Mouse (Mus musculus) C2C12 (cell line): ENCODE data around the gene Olfr545. TPM values are rescaled to one million over a fixed set of nuclear protein-coding genes. Genes with fewer than 3 reads are reported as not detected.

Source experiments
- H3K27me3 ChIP-seq: one replicate; pipeline ENCODE4 v1.6.1; 2011; ENCODE audit not compliant: control insufficient read depth, insufficient read depth, insufficient read length
- H3K36me3 ChIP-seq: one replicate; pipeline ENCODE4 v1.6.1; 2011; ENCODE audit not compliant: control insufficient read depth, insufficient read depth
- H3K4me3 ChIP-seq: one replicate; pipeline ENCODE4 v1.5.1; 2011; ENCODE audit warnings: mild to moderate bottlenecking, control low read depth; ENCODE audit not compliant: poor library complexity, insufficient read depth, severe bottlenecking
- H3K79me2 ChIP-seq: one replicate; pipeline ENCODE4 v1.6.1; 2011; ENCODE audit not compliant: control insufficient read depth, insufficient read depth
- H3K79me3 ChIP-seq: one replicate; pipeline ENCODE4 v1.6.1; 2011; ENCODE audit warnings: low read depth, control low read depth
- H3ac ChIP-seq: one replicate; pipeline ENCODE3; 2011; ENCODE audit warnings: low read depth; ENCODE audit not compliant: control insufficient read depth, insufficient read length
- CEBPB ChIP-seq: IDR thresholded peaks from one replicate; pipeline ENCODE4 v1.6.1; 2011; ENCODE audit warnings: low read depth, mild to moderate bottlenecking, control low read depth, moderate library complexity
- CTCF ChIP-seq: IDR thresholded peaks from one replicate; pipeline ENCODE4 v1.5.1; 2011; ENCODE audit not compliant: control insufficient read depth, insufficient read depth, insufficient read length
- FOSL1 ChIP-seq: IDR thresholded peaks from one replicate; pipeline ENCODE4 v1.8.0; 2011; ENCODE audit warnings: mild to moderate bottlenecking, low read length; ENCODE audit not compliant: poor library complexity, insufficient read depth, severe bottlenecking
- MAX ChIP-seq: IDR thresholded peaks from one replicate; pipeline ENCODE4 v1.6.1; 2011; ENCODE audit warnings: mild to moderate bottlenecking, control low read depth
- MYOD1 ChIP-seq: IDR thresholded peaks from one replicate; pipeline ENCODE4 v1.6.1; 2011; ENCODE audit warnings: low read depth; ENCODE audit not compliant: control insufficient read depth, insufficient read length
- MYOG ChIP-seq: IDR thresholded peaks from one replicate; pipeline ENCODE4 v1.6.1; 2011; ENCODE audit not compliant: control insufficient read depth, insufficient read length; ENCODE audit errors: extremely low read depth
- USF1 ChIP-seq: IDR thresholded peaks from one replicate; pipeline ENCODE4 v1.6.1; 2011; ENCODE audit warnings: low read depth, mild to moderate bottlenecking, control low read depth, moderate library complexity
- polyA plus RNA-seq: library from polyadenylated mRNA; unstranded; fragments of >200 nt; fragmentation: generic; extraction: Trizol; gene quantifications from one replicate; pipeline ENCODE4 v1.2.1, GENCODE M21; 2012; ENCODE audit warnings: missing spikeins

The Olfr545 gene
- polyA plus RNA-seq, 1 experiment, result not detected

DNA sequence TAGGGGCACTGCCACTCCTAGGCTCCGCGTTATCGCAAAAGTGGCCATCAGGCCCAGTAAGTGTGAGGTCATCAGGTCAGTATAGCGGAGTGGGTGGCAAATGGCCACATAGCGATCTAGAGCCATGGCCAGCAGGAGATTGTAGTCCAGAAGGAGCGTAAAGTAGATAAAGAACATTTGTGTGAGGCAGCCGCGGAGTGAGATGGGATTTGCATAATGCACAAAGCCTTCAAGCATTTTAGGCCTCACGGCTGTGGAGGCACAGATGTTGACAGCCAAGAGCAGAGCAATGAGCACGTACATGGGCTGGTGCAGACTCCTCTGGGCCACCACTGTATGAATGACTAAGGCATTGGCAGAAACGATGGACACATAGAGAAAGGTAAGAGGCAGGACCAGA, 22.0 kb downstream of the Olfr545 start:
- no peak for TF ChIP-seq CEBPB
- TF ChIP-seq CTCF, result no peak
- TF ChIP-seq MYOD1, result no peak
- no peak for TF ChIP-seq FOSL1
- no peak for TF ChIP-seq USF1
- TF ChIP-seq MYOG, result no peak
- no peak for TF ChIP-seq MAX
- Histone ChIP-seq H3ac (no peak overlapping the region), H3K79me3 (no peaks in the 10 kb centered on the region), H3K4me3 (no peak overlapping the region), H3K79me2 (no peaks in the 10 kb centered on the region), H3K36me3 (no peaks in the 10 kb centered on the region), H3K27me3 (no peaks in the 10 kb centered on the region)

DNA sequence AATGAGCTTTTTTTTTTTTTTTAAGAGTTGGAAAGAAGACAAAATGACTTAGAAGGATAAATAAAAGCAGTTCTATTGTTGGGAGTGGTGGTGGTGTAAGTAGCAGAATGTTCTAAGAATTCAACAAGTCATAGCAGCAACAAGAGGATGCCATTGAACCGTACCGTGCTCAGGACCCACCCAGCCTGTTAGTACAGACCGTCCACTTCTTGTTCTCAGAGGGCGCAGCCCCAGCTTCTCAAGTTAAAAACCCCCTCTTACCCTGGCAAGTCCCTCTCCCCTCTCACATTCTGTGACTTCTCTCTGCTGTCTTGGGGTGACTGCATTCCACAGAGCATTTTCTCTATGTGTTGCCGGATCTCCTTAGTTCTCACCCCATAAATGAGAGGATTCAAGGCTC, 22.8 kb downstream of the Olfr545 start:
- TF ChIP-seq MYOD1 (no peak), MAX (no peak), USF1 (no peak), MYOG (no peak), CTCF (no peak), FOSL1 (no peak), CEBPB (no peak)
- H3K36me3 ChIP-seq, result peaks cover 2% of the 10 kb centered on the region
- no peaks in the 10 kb centered on the region for H3K79me2 ChIP-seq
- no peaks in the 10 kb centered on the region for H3K27me3 ChIP-seq
- no peaks in the 10 kb centered on the region for H3K79me3 ChIP-seq
- H3K4me3 ChIP-seq, result no peak overlapping the region
- no peak overlapping the region for H3ac ChIP-seq

DNA sequence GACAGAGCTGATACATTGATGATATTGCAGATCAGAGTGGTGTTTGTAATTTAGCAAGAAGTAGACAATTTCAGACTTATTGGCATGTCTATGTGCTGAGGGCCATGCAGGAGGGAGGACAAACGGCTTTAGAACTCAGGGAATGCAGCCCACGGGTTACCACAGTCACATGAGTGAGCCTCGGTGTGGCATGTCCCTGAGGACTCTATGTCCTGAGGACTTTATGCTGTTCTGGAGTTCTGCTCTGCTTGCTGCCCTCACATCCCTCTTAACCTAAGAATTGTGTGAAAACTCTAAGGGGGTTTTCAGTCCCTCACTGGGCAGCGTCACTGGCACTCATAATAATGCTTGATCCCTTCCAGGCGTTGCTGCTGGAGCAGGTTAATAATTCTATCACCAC, 26.7 kb downstream of the Olfr545 start:
- Histone ChIP-seq H3K4me3 (no peak overlapping the region), H3K27me3 (no peaks in the 10 kb centered on the region), H3ac (no peak overlapping the region), H3K36me3 (peaks cover 35% of the 10 kb centered on the region), H3K79me2 (no peaks in the 10 kb centered on the region), H3K79me3 (no peaks in the 10 kb centered on the region)
- no peak for TF ChIP-seq USF1
- no peak for TF ChIP-seq FOSL1
- no peak for TF ChIP-seq CEBPB
- TF ChIP-seq CTCF, result no peak
- TF ChIP-seq MYOG, result no peak
- TF ChIP-seq MAX, result no peak
- no peak for TF ChIP-seq MYOD1

DNA sequence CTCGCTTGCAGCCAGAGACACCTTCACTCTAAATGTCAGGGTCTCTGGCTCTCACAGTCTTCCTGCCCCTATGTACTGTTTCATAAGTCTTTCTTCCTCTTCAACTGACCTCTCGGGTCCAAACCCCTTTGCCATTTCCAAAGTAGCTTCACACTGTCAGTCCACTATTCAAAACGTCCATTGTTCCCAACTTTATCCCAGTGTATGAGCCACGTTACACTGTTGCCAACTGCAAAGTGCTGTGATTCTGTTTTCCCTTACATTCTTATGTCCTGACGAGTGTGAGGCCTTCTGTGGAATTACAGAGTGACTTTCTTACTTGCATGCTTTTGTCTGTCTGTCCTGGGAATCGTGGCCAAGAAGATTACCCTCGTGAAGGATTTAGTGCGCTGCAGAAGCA, 31.8 kb downstream of the Olfr545 start:
- TF ChIP-seq MYOD1 (no peak), CTCF (no peak), FOSL1 (no peak), MYOG (no peak), CEBPB (no peak), USF1 (no peak), MAX (no peak)

DNA sequence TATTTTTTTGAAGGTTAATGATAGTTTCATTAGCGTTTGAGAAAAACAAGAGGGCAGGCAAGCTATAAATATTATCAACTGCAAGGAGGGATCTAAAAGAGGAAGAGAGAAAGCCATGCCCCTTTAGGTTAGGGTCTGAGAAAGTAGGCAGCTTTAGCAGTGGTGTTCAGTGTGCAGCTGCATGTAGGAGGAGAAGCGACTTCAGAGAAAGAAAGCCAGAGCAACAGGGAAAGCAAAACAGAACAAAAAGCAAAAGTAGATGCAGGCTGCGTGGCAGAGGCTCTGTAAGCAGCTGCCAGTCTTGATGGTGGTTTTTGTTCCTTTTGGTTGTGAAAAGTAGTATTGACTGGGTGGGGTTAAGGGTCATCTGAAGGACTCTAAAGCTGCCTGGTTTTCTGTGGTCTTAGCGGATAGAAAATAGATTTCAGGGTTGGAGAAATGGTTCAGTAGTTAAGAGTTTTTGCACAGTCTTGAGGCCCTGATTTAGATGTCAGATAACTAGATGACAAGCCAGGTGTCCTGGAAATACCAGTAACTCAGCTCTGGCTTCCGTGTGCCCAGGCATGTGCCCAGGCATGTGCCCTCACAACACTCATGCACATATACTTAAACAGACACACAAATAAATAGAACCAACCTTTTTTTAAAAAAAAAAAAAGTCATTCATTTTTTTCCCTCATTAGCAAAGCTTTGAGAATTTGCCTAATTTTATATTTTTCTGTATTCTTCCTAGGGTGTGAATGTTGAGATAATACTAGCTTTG, 40.6 kb downstream of the Olfr545 start:
- Histone ChIP-seq H3K4me3 (no peak overlapping the region), H3K79me2 (no peaks in the 10 kb centered on the region), H3ac (no peak overlapping the region), H3K27me3 (no peaks in the 10 kb centered on the region), H3K79me3 (peaks cover 2% of the 10 kb centered on the region), H3K36me3 (peaks cover 65% of the 10 kb centered on the region)
- TF ChIP-seq MYOG, result no peak
- TF ChIP-seq FOSL1, result no peak
- TF ChIP-seq MYOD1, result no peak
- no peak for TF ChIP-seq USF1
- TF ChIP-seq CTCF, result no peak
- no peak for TF ChIP-seq MAX
- no peak for TF ChIP-seq CEBPB

More for the DNA sequence above, 31.8 kb downstream of the Olfr545 start:
- Histone ChIP-seq H3K4me3 (no peak overlapping the region), H3K79me3 (no peaks in the 10 kb centered on the region), H3ac (no peak overlapping the region), H3K27me3 (no peaks in the 10 kb centered on the region), H3K79me2 (no peaks in the 10 kb centered on the region), H3K36me3 (peaks cover 71% of the 10 kb centered on the region)

DNA sequence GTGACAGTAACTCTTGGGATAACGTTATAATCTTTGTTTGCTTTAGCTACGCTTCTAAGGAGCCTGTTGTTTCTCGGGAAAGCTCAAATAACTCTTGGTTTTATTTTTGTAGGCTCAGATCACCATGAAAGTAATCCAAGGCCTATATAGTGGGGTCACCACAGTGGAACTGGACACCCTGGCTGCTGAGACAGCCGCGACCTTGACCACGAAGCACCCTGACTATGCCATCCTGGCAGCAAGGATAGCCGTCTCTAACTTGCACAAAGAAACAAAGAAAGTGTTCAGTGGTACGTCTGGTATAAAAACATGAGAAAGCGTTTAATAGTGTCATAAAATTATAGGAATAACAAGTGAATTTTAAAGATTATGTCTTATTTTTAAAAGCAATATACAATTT, 52.9 kb downstream of the Olfr545 start:
- no peak overlapping the region for H3K4me3 ChIP-seq
- TF ChIP-seq MYOD1, result no peak
- no peak for TF ChIP-seq CTCF
- TF ChIP-seq FOSL1, result no peak
- TF ChIP-seq CEBPB, result no peak
- TF ChIP-seq MAX, result no peak
- no peak for TF ChIP-seq USF1
- no peak for TF ChIP-seq MYOG
- H3K36me3 ChIP-seq, result peaks cover 63% of the 10 kb centered on the region
- peaks cover 53% of the 10 kb centered on the region for H3K79me2 ChIP-seq
- H3K79me3 ChIP-seq, result peaks cover 30% of the 10 kb centered on the region
- no peak overlapping the region for H3ac ChIP-seq
- no peaks in the 10 kb centered on the region for H3K27me3 ChIP-seq
